Mouse (Mus musculus) ES-E14 (cell line): ENCODE data around the gene Arhgap24. TPM values are rescaled to one million over a fixed set of nuclear protein-coding genes. Genes with fewer than 3 reads are reported as not detected.

Experiments used
- DNase-seq: peaks from one replicate; pipeline ENCODE4 v3.0.0-alpha.2; 2013; ENCODE audit warnings: low read depth, low spot score
- H3K27ac ChIP-seq: 2 replicates; pipeline ENCODE4 v1.5.1; 2012; ENCODE audit warnings: low read depth, mild to moderate bottlenecking, low read length, moderate library complexity, mixed read lengths; ENCODE audit not compliant: poor library complexity, insufficient read depth, severe bottlenecking
- H3K36me3 ChIP-seq: 2 replicates; pipeline ENCODE4 v1.6.1; 2012; ENCODE audit warnings: mild to moderate bottlenecking, low read length, moderate library complexity, mixed read lengths; ENCODE audit not compliant: control insufficient read depth, poor library complexity, insufficient read depth, severe bottlenecking
- H3K4me1 ChIP-seq, 2 experiments: fragments of 150-350 bp in 1 of 2; sonication (generic) in 1 of 2; 2 replicates each; pipeline ENCODE4 v1.6.1; 2012; ENCODE audit warnings: low read length in 2 of 2, mild to moderate bottlenecking in 1 of 2, mixed read lengths in 1 of 2; ENCODE audit not compliant: control insufficient read depth in 2 of 2, insufficient read depth in 2 of 2, poor library complexity in 1 of 2
- H3K4me3 ChIP-seq, 2 experiments: fragments of 150-350 bp in 1 of 2; sonication (generic) in 1 of 2; 2 replicates each; pipeline ENCODE4 v1.5.1; 2012; ENCODE audit warnings: low read length in 2 of 2, low read depth in 1 of 2, mild to moderate bottlenecking in 1 of 2, mixed read lengths in 1 of 2; ENCODE audit not compliant: insufficient read depth in 1 of 2, poor library complexity in 1 of 2, severe bottlenecking in 1 of 2
- H3K9ac ChIP-seq: 2 replicates; pipeline ENCODE4 v1.6.1; 2012; ENCODE audit warnings: low read depth, mild to moderate bottlenecking, low read length, mixed read lengths; ENCODE audit not compliant: poor library complexity, insufficient read depth, severe bottlenecking
- H3K9me3 ChIP-seq: fragments of 150-350 bp; sonication (generic); 2 replicates; pipeline ENCODE4 v1.6.1; 2012; ENCODE audit warnings: low read depth, mild to moderate bottlenecking, low read length; ENCODE audit not compliant: control insufficient read depth, insufficient read depth
- CHD2 ChIP-seq: IDR thresholded peaks from 2 replicates; pipeline ENCODE4 v1.6.1; 2014; ENCODE audit warnings: mild to moderate bottlenecking, low read depth, low read length, inconsistent platforms
- HCFC1 ChIP-seq: IDR thresholded peaks from 2 replicates; pipeline ENCODE4 v1.6.1; 2012; ENCODE audit warnings: low read length, inconsistent platforms, borderline replicate concordance; ENCODE audit not compliant: insufficient read depth
- MAFK ChIP-seq: IDR thresholded peaks from 2 replicates; pipeline ENCODE4 v1.6.1; 2014; ENCODE audit warnings: mild to moderate bottlenecking, low read depth, low read length, inconsistent platforms; ENCODE audit not compliant: insufficient read depth
- ZC3H11A ChIP-seq: IDR thresholded peaks from 2 replicates; pipeline ENCODE4 v1.6.1; 2012; ENCODE audit warnings: low read depth, mild to moderate bottlenecking, inconsistent platforms, low read length, borderline replicate concordance
- ZNF384 ChIP-seq: IDR thresholded peaks from 2 replicates; pipeline ENCODE4 v1.6.1; 2012; ENCODE audit warnings: low read depth, low read length, inconsistent platforms
- in situ Hi-C, 2 experiments: fragments of 600-800 bp; cut with MboI; formaldehyde crosslinking; loops; one replicate each; pipeline ENCODE4 v1.15.1; 2025; ENCODE audit warnings: low sequenced_read_pairs in 2 of 2, inconsistent platforms in 1 of 2; ENCODE audit not compliant: unreplicated experiment in 2 of 2
- total RNA-seq: library from RNA; depleted of rRNA; stranded (reverse); fragments of 300-350 nt; gene quantifications from 2 replicates; pipeline ENCODE4 v1.2.3, GENCODE M21; 2012

Arhgap24 gene
- total RNA-seq, 1 experiment = 0.89 TPM

DNA sequence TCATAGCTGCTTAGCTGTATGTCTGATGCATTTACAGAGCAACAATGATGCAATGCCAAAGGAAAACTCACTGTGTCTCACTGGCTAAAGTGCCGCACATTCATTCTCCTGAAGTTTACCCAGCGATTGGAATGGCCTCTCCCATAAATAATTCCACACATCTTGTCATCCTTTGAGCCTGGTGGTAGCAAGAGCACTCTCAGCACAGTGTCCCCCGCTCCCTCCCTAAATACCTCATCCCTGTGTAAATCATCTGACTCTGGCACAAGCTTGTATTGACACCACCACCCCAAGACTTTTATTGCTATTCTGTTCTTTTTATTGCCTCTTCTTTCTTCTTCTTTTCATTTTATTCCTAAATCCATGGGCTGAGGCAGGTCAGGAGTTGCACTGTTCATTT lies 332.1 kb downstream of the Arhgap24 start:
- Histone ChIP-seq H3K9me3 (no peaks in the 10 kb centered on the region), H3K4me3 (no peak overlapping the region), H3K9ac (no peak overlapping the region), H3K36me3 (no peaks in the 10 kb centered on the region), H3K27ac (no peak overlapping the region), H3K4me1 (no peaks in the 10 kb centered on the region)
- TF ChIP-seq CHD2 (no peak), ZC3H11A (no peak), HCFC1 (no peak), MAFK (no peak), ZNF384 (no peak)
- no peak for DNase-seq
- in situ Hi-C loops = no loop called here

DNA sequence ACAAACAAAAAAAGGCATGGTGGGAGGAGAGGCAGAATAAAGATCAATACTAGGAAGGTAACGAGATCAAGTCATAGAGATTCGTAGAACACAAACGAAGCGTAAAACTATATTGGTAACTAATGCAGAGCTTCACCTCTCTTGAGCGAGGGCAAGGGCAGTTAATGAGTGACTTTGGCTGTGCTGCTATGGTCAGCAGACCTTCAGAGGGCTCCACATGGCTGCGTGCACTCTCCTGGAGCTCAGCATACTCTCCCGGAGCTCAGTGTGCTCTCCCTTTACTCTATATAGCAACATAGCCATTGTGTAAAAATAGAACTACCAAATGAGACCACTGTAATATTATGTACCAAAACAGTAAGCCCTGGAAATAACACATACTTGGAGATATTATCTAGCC lies 336.4 kb downstream of the Arhgap24 start:
- Histone ChIP-seq H3K4me1 (no peaks in the 10 kb centered on the region), H3K27ac (no peak overlapping the region), H3K4me3 (no peak overlapping the region), H3K9me3 (no peaks in the 10 kb centered on the region), H3K36me3 (no peaks in the 10 kb centered on the region), H3K9ac (no peak overlapping the region)
- no peak for TF ChIP-seq ZNF384
- TF ChIP-seq MAFK = no peak
- no peak for TF ChIP-seq ZC3H11A
- TF ChIP-seq HCFC1 = no peak
- TF ChIP-seq CHD2 = no peak
- in situ Hi-C loops = no loop called here
- no peak for DNase-seq

DNA sequence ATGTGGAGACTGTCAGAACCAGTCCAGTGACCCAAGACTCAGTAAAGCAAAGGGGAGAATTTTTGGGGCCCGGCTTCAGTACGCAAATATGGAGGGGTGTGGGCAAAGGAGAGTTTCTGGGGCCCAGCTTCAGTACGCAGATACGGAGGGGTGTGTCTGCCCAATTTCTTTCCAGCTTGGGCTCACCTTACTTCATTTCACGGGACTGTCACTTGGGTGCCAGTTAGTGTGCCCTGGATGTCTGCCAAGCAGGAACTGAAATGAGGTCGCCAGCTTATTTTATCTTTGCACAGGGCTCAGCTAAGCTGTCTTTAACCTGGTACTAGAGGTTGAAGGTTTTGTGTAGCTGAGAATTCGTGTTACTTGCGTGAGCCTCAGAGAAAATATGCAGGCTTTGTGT lies 344.3 kb downstream of the Arhgap24 start:
- Histone ChIP-seq H3K9me3 (no peaks in the 10 kb centered on the region), H3K4me3 (no peak overlapping the region), H3K9ac (no peak overlapping the region), H3K27ac (no peak overlapping the region), H3K36me3 (no peaks in the 10 kb centered on the region), H3K4me1 (no peaks in the 10 kb centered on the region)
- TF ChIP-seq HCFC1 (no peak), CHD2 (no peak), ZNF384 (no peak), MAFK (no peak), ZC3H11A (no peak)
- in situ Hi-C loops = no loop called here
- no peak for DNase-seq

GRCm38 (mm10) chr5:102839071-102839470 lies 357.9 kb downstream of the Arhgap24 start:
- TF ChIP-seq CHD2 = no peak
- TF ChIP-seq MAFK = no peak
- no peak for TF ChIP-seq HCFC1
- no peak for TF ChIP-seq ZC3H11A
- no peak for TF ChIP-seq ZNF384
- no peaks in the 10 kb centered on the region for H3K4me1 ChIP-seq
- H3K27ac ChIP-seq = no peak overlapping the region

GRCm38 (mm10) chr5:102843934-102844709 lies 362.9 kb downstream of the Arhgap24 start:
- in situ Hi-C loops = no loop called here
- H3K27ac ChIP-seq = no peak overlapping the region

More at GRCm38 (mm10) chr5:102839071-102839470, 357.9 kb downstream of the Arhgap24 start:
- DNase-seq = no peak
- H3K9ac ChIP-seq = no peak overlapping the region
- H3K4me3 ChIP-seq = no peak overlapping the region
- no peaks in the 10 kb centered on the region for H3K36me3 ChIP-seq
- no peaks in the 10 kb centered on the region for H3K9me3 ChIP-seq
- in situ Hi-C loops = no loop called here

More at GRCm38 (mm10) chr5:102843934-102844709, 362.9 kb downstream of the Arhgap24 start:
- H3K9ac ChIP-seq = no peak overlapping the region
- H3K4me1 ChIP-seq = peaks cover 2% of the 10 kb centered on the region in 2 experiments; a peak in 2 of 4 replicates
- no peaks in the 10 kb centered on the region for H3K36me3 ChIP-seq
- no peaks in the 10 kb centered on the region for H3K9me3 ChIP-seq
- H3K4me3 ChIP-seq = no peak overlapping the region
- TF ChIP-seq ZC3H11A (no peak), CHD2 (no peak), HCFC1 (no peak), MAFK (no peak), ZNF384 (no peak)
- DNase-seq = no peak
